Mouse (Mus musculus) limb, embryonic 11.5 days (tissue): ENCODE measurements around the gene Tiparp. TPM values are rescaled to one million over a fixed set of nuclear protein-coding genes. Genes with fewer than 3 reads are reported as not detected.

Experiments used
- ATAC-seq: fragments of 200-750 bp; cut with Nextera tagmentation; 2 replicates; pipeline ENCODE4 v1.8.0; 2017; ENCODE audit warnings: low read depth; ENCODE audit not compliant: insufficient number of reproducible peaks, low FRiP score, low TSS enrichment
- DNase-seq: peaks from one replicate; pipeline ENCODE4 v3.0.0-alpha.2; 2015; ENCODE audit warnings: low spot score
- H3K27ac ChIP-seq: fragments of 300-500 bp; sonication (generic); replicated peaks from 2 replicates; pipeline ENCODE4 v1.5.1; 2014; ENCODE audit warnings: low read depth, mild to moderate bottlenecking, low read length
- H3K27me3 ChIP-seq: fragments of 300-500 bp; sonication (generic); 2 replicates; pipeline ENCODE4 v1.6.1; 2014; ENCODE audit warnings: mild to moderate bottlenecking, low read length, mixed read lengths; ENCODE audit not compliant: control insufficient read depth, insufficient read depth
- H3K36me3 ChIP-seq: fragments of 300-500 bp; sonication (generic); 2 replicates; pipeline ENCODE4 v1.6.1; 2014; ENCODE audit warnings: mild to moderate bottlenecking, low read length, moderate library complexity, mixed read lengths; ENCODE audit not compliant: control insufficient read depth, insufficient read depth
- H3K4me1 ChIP-seq: fragments of 300-500 bp; sonication (generic); 2 replicates; pipeline ENCODE4 v1.6.1; 2014; ENCODE audit warnings: low read length, mixed read lengths; ENCODE audit not compliant: control insufficient read depth, insufficient read depth
- H3K4me2 ChIP-seq: fragments of 300-500 bp; sonication (generic); 2 replicates; pipeline ENCODE4 v1.6.1; 2014; ENCODE audit warnings: low read depth, mild to moderate bottlenecking, moderate library complexity; ENCODE audit not compliant: severe bottlenecking
- H3K4me3 ChIP-seq: fragments of 300-500 bp; sonication (generic); 2 replicates; pipeline ENCODE4 v1.5.1; 2014; ENCODE audit warnings: low read depth, low read length
- H3K9ac ChIP-seq: fragments of 300-500 bp; sonication (generic); 2 replicates; pipeline ENCODE4 v1.6.1; 2014; ENCODE audit warnings: mild to moderate bottlenecking, low read length
- H3K9me3 ChIP-seq: fragments of 300-500 bp; sonication (generic); 2 replicates; pipeline ENCODE4 v1.6.1; 2016; ENCODE audit warnings: low read length; ENCODE audit not compliant: control insufficient read depth
- WGBS: fragments of 180-500 bp; shearing (Covaris S2); extraction: QIAGEN DNeasy Blood & Tissue Kit; methylation state at CpG from one replicate; pipeline ENCODE4 v1.1.7; 2014; 5-methylcytosine and 5-hydroxymethylcytosine counted together
- polyA plus RNA-seq: library from polyadenylated mRNA; unstranded; fragments of >200 nt; fragmentation: Nextera tagmentation; extraction: Ambion mirVana; gene quantifications from 2 replicates; pipeline ENCODE4 v1.2.1, GENCODE M21; 2014

The Tiparp gene
- 35.8 and 44.3 TPM in 2 replicates for polyA plus RNA-seq

GRCm38 (mm10) chr3:65527691-65528601 is at the start of gene Tiparp:
TSS of gene Tiparp (plus strand) at chr3:65528410.
- H3K4me1 ChIP-seq = no peaks in the 10 kb centered on the region
- H3K27me3 ChIP-seq = no peaks in the 10 kb centered on the region
- H3K27ac ChIP-seq = peak within 1 kb of the TSS; percentile 97
- H3K9me3 ChIP-seq = no peaks in the 10 kb centered on the region
- DNase-seq = peak; percentile 95
- peak within 1 kb of the TSS; percentile 96 for H3K9ac ChIP-seq
- H3K4me3 ChIP-seq = peak within 1 kb of the TSS; percentile 87
- under 1% methylated on average over 89 of the region's 109 CpGs for WGBS
- H3K36me3 ChIP-seq = no peaks in the 10 kb centered on the region
- peak; percentile 92 for ATAC-seq
- H3K4me2 ChIP-seq = peak within 1 kb of the TSS; percentile 81

- ATAC-seq = no peak
- H3K27me3 ChIP-seq = no peaks in the 10 kb centered on the region
- no peak overlapping the region for H3K4me3 ChIP-seq
- no peaks in the 10 kb centered on the region for H3K4me1 ChIP-seq
- H3K9ac ChIP-seq = no peak overlapping the region
- H3K36me3 ChIP-seq = no peaks in the 10 kb centered on the region
- DNase-seq = no peak
- H3K27ac ChIP-seq = no peak overlapping the region
- no peak overlapping the region for H3K4me2 ChIP-seq
- WGBS = 58% methylated on average over 6 of the region's 6 CpGs
- H3K9me3 ChIP-seq = no peaks in the 10 kb centered on the region
Measured at GRCm38 (mm10) chr3:65480676-65481075, 47.5 kb upstream of the Tiparp start.

- 53% methylated on average over 1 of the region's 1 CpGs for WGBS
- no peaks in the 10 kb centered on the region for H3K36me3 ChIP-seq
- H3K4me1 ChIP-seq = no peaks in the 10 kb centered on the region
- H3K4me3 ChIP-seq = no peak overlapping the region
- no peak for ATAC-seq
- H3K27me3 ChIP-seq = no peaks in the 10 kb centered on the region
- no peaks in the 10 kb centered on the region for H3K9me3 ChIP-seq
- H3K9ac ChIP-seq = no peak overlapping the region
- no peak overlapping the region for H3K4me2 ChIP-seq
- no peak overlapping the region for H3K27ac ChIP-seq
- DNase-seq = no peak
Measured at GRCm38 (mm10) chr3:65482266-65482665, 45.9 kb upstream of the Tiparp start.

GRCm38 (mm10) chr3:65482698-65483407 is 45.4 kb upstream of the Tiparp start:
- H3K27me3 ChIP-seq = no peaks in the 10 kb centered on the region
- no peaks in the 10 kb centered on the region for H3K36me3 ChIP-seq
- H3K9ac ChIP-seq = no peak overlapping the region
- H3K27ac ChIP-seq = no peak overlapping the region
- ATAC-seq (no peak), DNase-seq (no peak)
- H3K4me1 ChIP-seq = no peaks in the 10 kb centered on the region
- H3K9me3 ChIP-seq = no peaks in the 10 kb centered on the region
- no peak overlapping the region for H3K4me2 ChIP-seq
- H3K4me3 ChIP-seq = no peak overlapping the region
- WGBS = 79% methylated on average over 6 of the region's 6 CpGs

GRCm38 (mm10) chr3:65484161-65484733 is 44.0 kb upstream of the Tiparp start:
- Histone ChIP-seq H3K4me3 (no peak overlapping the region), H3K27ac (no peak overlapping the region), H3K4me1 (no peaks in the 10 kb centered on the region), H3K9ac (no peak overlapping the region), H3K27me3 (no peaks in the 10 kb centered on the region), H3K9me3 (no peaks in the 10 kb centered on the region), H3K4me2 (no peak overlapping the region), H3K36me3 (no peaks in the 10 kb centered on the region)
- DNase-seq = no peak
- WGBS = 70% methylated on average over 7 of the region's 7 CpGs
- no peak for ATAC-seq

GRCm38 (mm10) chr3:65487419-65488088 is 40.7 kb upstream of the Tiparp start:
- no peak overlapping the region for H3K4me2 ChIP-seq
- no peak for DNase-seq
- H3K27me3 ChIP-seq = no peaks in the 10 kb centered on the region
- 75% methylated on average over 2 of the region's 2 CpGs for WGBS
- H3K36me3 ChIP-seq = no peaks in the 10 kb centered on the region
- H3K27ac ChIP-seq = no peak overlapping the region
- no peak overlapping the region for H3K4me3 ChIP-seq
- H3K9me3 ChIP-seq = no peaks in the 10 kb centered on the region
- no peak overlapping the region for H3K9ac ChIP-seq
- no peaks in the 10 kb centered on the region for H3K4me1 ChIP-seq
- no peak for ATAC-seq

GRCm38 (mm10) chr3:65488556-65489244 is 39.5 kb upstream of the Tiparp start:
- no peak overlapping the region for H3K4me3 ChIP-seq
- 62% methylated on average over 1 of the region's 1 CpGs for WGBS
- H3K4me2 ChIP-seq = no peak overlapping the region
- no peak overlapping the region for H3K9ac ChIP-seq
- H3K27me3 ChIP-seq = no peaks in the 10 kb centered on the region
- H3K9me3 ChIP-seq = no peaks in the 10 kb centered on the region
- DNase-seq (no peak), ATAC-seq (no peak)
- no peaks in the 10 kb centered on the region for H3K36me3 ChIP-seq
- no peak overlapping the region for H3K27ac ChIP-seq
- H3K4me1 ChIP-seq = no peaks in the 10 kb centered on the region
